Mouse (Mus musculus) embryonic facial prominence, embryonic 13.5 days (tissue): ENCODE data around the gene Wnk2. TPM values are rescaled to one million over a fixed set of nuclear protein-coding genes. Genes with fewer than 3 reads are reported as not detected.

Experiments used
- ATAC-seq: fragments of 200-750 bp; cut with Nextera tagmentation; 2 replicates; pipeline ENCODE4 v1.8.0; 2017; ENCODE audit warnings: low read depth; ENCODE audit not compliant: insufficient number of reproducible peaks, insufficient read depth, low FRiP score, low TSS enrichment
- H3K27ac ChIP-seq: fragments of 300-500 bp; sonication (generic); 2 replicates; pipeline ENCODE4 v1.5.1; 2015; ENCODE audit warnings: moderate library complexity, mild to moderate bottlenecking, inconsistent platforms
- H3K27me3 ChIP-seq: fragments of 300-500 bp; sonication (generic); 2 replicates; pipeline ENCODE4 v1.6.1; 2015; ENCODE audit warnings: mild to moderate bottlenecking, inconsistent platforms
- H3K36me3 ChIP-seq: fragments of 300-500 bp; sonication (generic); 2 replicates; pipeline ENCODE4 v1.6.1; 2015; ENCODE audit warnings: mild to moderate bottlenecking, inconsistent platforms
- H3K4me1 ChIP-seq: fragments of 300-500 bp; sonication (generic); 2 replicates; pipeline ENCODE4 v1.6.1; 2015; ENCODE audit warnings: inconsistent platforms
- H3K4me2 ChIP-seq: fragments of 300-500 bp; sonication (generic); 2 replicates; pipeline ENCODE4 v1.6.1; 2015; ENCODE audit warnings: moderate library complexity, mild to moderate bottlenecking, inconsistent platforms
- H3K4me3 ChIP-seq: fragments of 300-500 bp; sonication (generic); 2 replicates; pipeline ENCODE4 v1.5.1; 2015; ENCODE audit warnings: mild to moderate bottlenecking, inconsistent platforms
- H3K9ac ChIP-seq: fragments of 300-500 bp; sonication (generic); 2 replicates; pipeline ENCODE4 v1.6.1; 2015; ENCODE audit warnings: mild to moderate bottlenecking, inconsistent platforms
- H3K9me3 ChIP-seq: fragments of 300-500 bp; sonication (generic); 2 replicates; pipeline ENCODE4 v1.6.1; 2016; ENCODE audit warnings: inconsistent platforms
- WGBS: fragments of 180-500 bp; shearing (Covaris S2); methylation state at CpG from one replicate; pipeline ENCODE4 v1.1.7; 2015; ENCODE audit warnings: mixed read lengths; 5-methylcytosine and 5-hydroxymethylcytosine counted together
- polyA plus RNA-seq: library from polyadenylated mRNA; unstranded; fragments of >200 nt; fragmentation: Nextera tagmentation; extraction: Ambion mirVana; gene quantifications from 2 replicates; pipeline ENCODE4 v1.2.1, GENCODE M21; 2015

The Wnk2 gene
- polyA plus RNA-seq, 1 experiment from 2014 or later: 2.5 TPM

- ATAC-seq: no peak
- WGBS: 44% methylated on average over 8 of the region's 8 CpGs
- Histone ChIP-seq H3K36me3 (no peaks in the 10 kb centered on the region), H3K4me3 (no peak overlapping the region), H3K4me2 (no peak overlapping the region), H3K27me3 (no peaks in the 10 kb centered on the region), H3K27ac (peak overlapping the region; percentile 24; the same call in 1 of the 2 replicates), H3K4me1 (peaks cover 15% of the 10 kb centered on the region), H3K9me3 (no peaks in the 10 kb centered on the region), H3K9ac (no peak overlapping the region)
Observed at GRCm38 (mm10) chr13:49028757-49029539, 118.9 kb downstream of the Wnk2 start.

DNA sequence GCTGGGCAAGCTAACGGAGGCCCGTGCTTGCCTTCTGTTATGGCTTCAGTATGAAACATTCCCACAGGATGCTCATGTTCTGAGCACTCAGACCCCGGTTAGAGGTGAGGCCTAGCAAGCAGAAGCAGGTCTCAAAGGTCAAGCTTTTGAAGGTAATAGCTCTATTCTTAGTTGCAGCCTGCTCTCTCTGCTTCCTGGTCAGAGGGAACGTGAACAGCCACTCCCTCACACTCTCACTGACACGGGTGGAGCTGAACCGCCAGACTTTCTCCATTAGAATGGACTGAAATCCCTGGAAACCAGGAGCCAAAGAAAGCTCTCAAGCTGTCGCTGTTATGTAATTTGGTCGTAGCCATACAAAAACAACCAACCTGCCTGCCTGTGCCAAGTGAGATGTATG, 120.8 kb downstream of the Wnk2 start:
- WGBS: 83% methylated on average over 8 of the region's 8 CpGs
- no peak for ATAC-seq

DNA sequence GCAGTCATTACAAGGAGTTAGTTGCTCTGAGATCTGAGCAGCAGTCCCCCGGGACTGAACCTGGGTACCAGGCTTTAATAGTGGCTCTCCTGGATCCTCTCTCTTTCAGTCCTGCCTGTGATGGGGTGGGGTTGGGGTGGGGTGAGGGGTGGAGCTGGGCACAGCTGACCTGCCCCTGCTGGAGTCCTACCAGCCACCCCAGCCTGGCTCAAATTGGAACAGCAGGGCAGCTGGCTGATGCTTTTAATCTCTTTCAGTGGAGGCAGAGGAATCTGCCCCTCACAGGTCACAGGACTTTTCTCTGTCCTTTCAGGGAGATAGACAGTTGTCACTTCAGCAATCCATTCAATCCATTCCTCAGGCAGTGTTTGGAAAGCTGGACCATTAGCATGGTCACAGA, 122.3 kb downstream of the Wnk2 start:
- no peak for ATAC-seq
- Histone ChIP-seq H3K36me3 (no peaks in the 10 kb centered on the region), H3K27me3 (no peaks in the 10 kb centered on the region), H3K4me1 (peaks cover 15% of the 10 kb centered on the region), H3K4me3 (no peak overlapping the region), H3K9ac (no peak overlapping the region), H3K27ac (no peak overlapping the region), H3K4me2 (no peak overlapping the region), H3K9me3 (no peaks in the 10 kb centered on the region)
- WGBS: 3% methylated on average over 1 of the region's 1 CpGs

More for the DNA sequence above, 120.8 kb downstream of the Wnk2 start:
- no peak overlapping the region for H3K4me2 ChIP-seq
- H3K4me3 ChIP-seq: no peak overlapping the region
- H3K4me1 ChIP-seq: peaks cover 15% of the 10 kb centered on the region
- H3K9me3 ChIP-seq: no peaks in the 10 kb centered on the region
- no peaks in the 10 kb centered on the region for H3K27me3 ChIP-seq
- H3K27ac ChIP-seq: no peak overlapping the region
- no peaks in the 10 kb centered on the region for H3K36me3 ChIP-seq
- H3K9ac ChIP-seq: no peak overlapping the region

GRCm38 (mm10) chr13:49024763-49025162, 123.1 kb downstream of the Wnk2 start:
- H3K36me3 ChIP-seq: no peaks in the 10 kb centered on the region
- no peak for ATAC-seq
- H3K9me3 ChIP-seq: no peaks in the 10 kb centered on the region
- H3K27me3 ChIP-seq: no peaks in the 10 kb centered on the region
- no peak overlapping the region for H3K27ac ChIP-seq
- 5% methylated on average over 12 of the region's 12 CpGs for WGBS
- H3K4me3 ChIP-seq: no peak overlapping the region
- no peak overlapping the region for H3K9ac ChIP-seq
- no peak overlapping the region for H3K4me2 ChIP-seq
- peaks cover 19% of the 10 kb centered on the region for H3K4me1 ChIP-seq

- H3K27me3 ChIP-seq: no peaks in the 10 kb centered on the region
- 62% methylated on average over 3 of the region's 3 CpGs for whole genome bisulfite sequencing
- no peak overlapping the region for H3K4me3 ChIP-seq
- peaks cover 12% of the 10 kb centered on the region; the same call in 1 of the 2 replicates for H3K4me1 ChIP-seq
- ATAC-seq: no peak
- H3K36me3 ChIP-seq: no peaks in the 10 kb centered on the region
- no peaks in the 10 kb centered on the region for H3K9me3 ChIP-seq
- no peak overlapping the region for H3K4me2 ChIP-seq
- no peak overlapping the region for H3K27ac ChIP-seq
- H3K9ac ChIP-seq: no peak overlapping the region
Observed at GRCm38 (mm10) chr13:49021693-49022092, 126.1 kb downstream of the Wnk2 start.

DNA sequence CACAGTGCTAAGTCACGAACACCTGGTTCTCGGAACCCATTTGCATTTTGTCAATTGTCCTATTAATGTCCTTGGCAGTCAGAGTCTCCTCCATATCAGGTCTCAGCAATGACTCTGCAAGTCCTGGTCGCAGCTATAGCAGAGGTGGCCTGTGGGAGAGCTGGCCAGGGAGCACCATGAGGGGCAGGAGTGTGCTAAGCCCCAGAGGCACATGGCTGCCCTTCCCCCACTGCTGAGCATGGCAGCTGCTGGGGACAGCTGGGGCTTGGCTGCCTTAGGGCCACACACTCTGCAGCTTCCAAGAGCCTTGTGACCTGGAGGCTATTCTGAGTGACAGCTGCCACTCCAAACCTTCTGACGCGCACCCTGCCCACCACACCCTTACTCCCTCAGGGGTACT, 127.7 kb downstream of the Wnk2 start:
- no peaks in the 10 kb centered on the region for H3K36me3 ChIP-seq
- no peaks in the 10 kb centered on the region for H3K27me3 ChIP-seq
- ATAC-seq: no peak
- no peak overlapping the region for H3K27ac ChIP-seq
- no peaks in the 10 kb centered on the region for H3K9me3 ChIP-seq
- H3K4me2 ChIP-seq: no peak overlapping the region
- H3K9ac ChIP-seq: no peak overlapping the region
- H3K4me1 ChIP-seq: peaks cover 25% of the 10 kb centered on the region
- no peak overlapping the region for H3K4me3 ChIP-seq
- WGBS: 53% methylated on average over 5 of the region's 5 CpGs

DNA sequence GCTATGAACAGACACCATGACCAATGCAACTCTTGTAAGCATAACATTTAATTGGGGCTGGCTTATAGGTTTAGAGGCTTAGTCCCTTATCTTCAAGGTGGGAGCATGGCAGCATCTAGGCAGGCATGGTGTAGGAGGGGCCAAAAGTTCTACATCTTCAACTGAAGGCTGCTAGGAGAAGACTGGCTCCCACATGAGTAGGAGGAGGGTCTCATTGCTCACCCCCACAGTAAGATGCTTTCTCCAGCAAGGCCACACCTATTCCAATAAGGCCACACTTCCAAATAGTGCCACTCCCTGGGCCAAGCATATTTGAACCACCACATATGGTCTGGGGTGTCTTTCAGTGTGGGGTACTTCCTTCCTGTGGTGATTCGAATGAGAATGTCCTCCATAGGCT, 130.4 kb downstream of the Wnk2 start:
- Histone ChIP-seq H3K9ac (no peak overlapping the region), H3K4me2 (no peak overlapping the region), H3K4me1 (peaks cover 27% of the 10 kb centered on the region), H3K36me3 (no peaks in the 10 kb centered on the region), H3K27me3 (no peaks in the 10 kb centered on the region), H3K9me3 (no peaks in the 10 kb centered on the region), H3K27ac (no peak overlapping the region), H3K4me3 (no peak overlapping the region)
- 95% methylated on average over 1 of the region's 1 CpGs for WGBS
- no peak for ATAC-seq

GRCm38 (mm10) chr13:49016311-49016761, 131.5 kb downstream of the Wnk2 start:
- Histone ChIP-seq H3K36me3 (no peaks in the 10 kb centered on the region), H3K9me3 (no peaks in the 10 kb centered on the region), H3K27ac (peak overlapping the region; percentile 96), H3K27me3 (no peaks in the 10 kb centered on the region), H3K9ac (peak overlapping the region; percentile 32), H3K4me3 (peak overlapping the region; percentile 28), H3K4me1 (peaks cover 27% of the 10 kb centered on the region), H3K4me2 (peak overlapping the region; percentile 60)
- 4% methylated on average over 16 of the region's 16 CpGs for WGBS
- ATAC-seq: peak; percentile 87

DNA sequence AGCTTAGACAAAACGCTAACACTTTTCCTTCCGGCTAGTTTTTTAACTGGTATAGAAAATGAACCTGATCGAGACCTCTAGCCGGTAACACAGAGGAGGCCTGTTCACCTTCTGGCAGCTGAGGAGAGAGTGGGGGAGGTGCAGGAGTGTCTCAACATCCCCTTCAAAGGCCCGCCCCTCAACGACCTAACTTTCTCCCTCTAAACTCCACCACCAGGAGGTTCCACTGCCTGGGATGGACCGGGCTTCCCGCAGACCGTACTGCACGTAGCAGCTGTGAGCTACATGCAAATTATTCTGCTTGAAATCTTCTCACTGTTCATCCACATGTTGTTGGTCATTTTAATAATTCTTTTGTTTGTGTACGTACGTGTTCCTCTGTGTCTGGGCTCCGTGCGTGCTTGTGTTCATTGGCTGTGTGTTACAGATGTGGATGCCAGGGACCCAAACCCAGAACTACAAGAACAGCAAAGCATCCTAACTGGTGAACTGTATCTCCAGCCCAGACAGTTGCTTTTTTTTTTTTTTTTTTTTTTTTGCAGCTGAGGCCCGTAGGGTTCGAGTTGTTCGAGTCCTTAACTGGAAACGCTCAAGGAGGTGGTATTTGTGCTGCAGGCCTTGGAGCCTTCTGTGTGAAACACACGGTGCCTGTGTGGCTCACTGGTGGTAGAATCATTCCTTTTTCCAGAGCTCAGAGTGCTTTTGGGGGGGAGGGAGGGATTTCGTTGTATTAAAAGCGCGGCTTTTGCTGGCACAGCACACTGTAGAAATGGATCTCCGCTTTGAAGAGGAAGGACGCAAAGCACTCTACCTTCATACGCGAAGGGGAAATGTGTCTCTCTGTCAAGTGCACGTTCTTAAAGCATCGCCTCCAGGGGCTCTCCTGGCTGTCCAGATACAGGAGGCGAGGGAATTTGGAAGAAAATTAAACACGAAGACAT, 132.2 kb downstream of the Wnk2 start:
- peak overlapping the region; percentile 32 for H3K9ac ChIP-seq
- peak; percentile 40 for ATAC-seq
- H3K9me3 ChIP-seq: no peaks in the 10 kb centered on the region
- WGBS: 2% methylated on average over 30 of the region's 30 CpGs
- H3K27ac ChIP-seq: peak overlapping the region; percentile 96
- peak overlapping the region; percentile 28 for H3K4me3 ChIP-seq
- H3K4me1 ChIP-seq: peaks cover 27% of the 10 kb centered on the region
- no peaks in the 10 kb centered on the region for H3K36me3 ChIP-seq
- H3K4me2 ChIP-seq: peak overlapping the region; percentile 60
- no peaks in the 10 kb centered on the region for H3K27me3 ChIP-seq

GRCm38 (mm10) chr13:49013206-49013794, 134.5 kb downstream of the Wnk2 start:
- peak overlapping the region; percentile 17 for H3K27ac ChIP-seq
- peaks cover 23% of the 10 kb centered on the region for H3K4me1 ChIP-seq
- H3K4me3 ChIP-seq: no peak overlapping the region
- no peaks in the 10 kb centered on the region for H3K36me3 ChIP-seq
- H3K27me3 ChIP-seq: no peaks in the 10 kb centered on the region
- H3K9ac ChIP-seq: no peak overlapping the region
- H3K4me2 ChIP-seq: no peak overlapping the region
- no peaks in the 10 kb centered on the region for H3K9me3 ChIP-seq
- WGBS: 37% methylated on average over 5 of the region's 5 CpGs
- no peak for ATAC-seq

DNA sequence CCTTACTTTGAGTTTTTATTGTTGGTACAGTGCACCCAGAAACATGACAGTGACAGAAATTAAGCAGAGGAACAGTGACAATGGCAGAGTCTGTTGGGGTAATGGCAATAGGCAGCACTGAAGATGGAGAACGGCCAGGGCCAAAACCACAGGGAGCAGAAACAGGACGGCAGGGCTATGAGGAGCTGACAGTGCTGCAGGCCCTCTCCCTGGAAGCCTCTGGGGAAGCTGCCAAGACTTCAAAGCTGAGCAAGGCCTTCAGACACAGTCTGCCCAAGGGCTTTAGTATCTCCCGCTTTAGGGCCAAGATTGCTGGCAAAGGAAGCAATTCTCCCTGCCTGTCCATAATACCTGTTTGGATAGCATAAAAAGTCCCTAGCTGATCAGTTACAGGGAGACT, 146.1 kb downstream of the Wnk2 start:
- Histone ChIP-seq H3K4me1 (no peaks in the 10 kb centered on the region), H3K27ac (no peak overlapping the region), H3K4me3 (no peak overlapping the region), H3K9ac (no peak overlapping the region), H3K4me2 (no peak overlapping the region), H3K27me3 (no peaks in the 10 kb centered on the region), H3K9me3 (no peaks in the 10 kb centered on the region), H3K36me3 (no peaks in the 10 kb centered on the region)
- 49% methylated on average over 3 of the region's 3 CpGs for WGBS
- ATAC-seq: no peak
